ENCODE assay signal across 9 mouse cellular contexts in genomic region chr11:5912635-5913034, GRCm38 (mm10). TPM values are rescaled to one million over a fixed set of nuclear protein-coding genes. Genes with fewer than 3 reads are reported as not detected.
A peak's percentile ranks its signal among the peaks of the same experiment; 100 is the strongest.
DNase-seq lines count a peak whose midpoint lies in the region; ATAC-seq and TF ChIP-seq lines count a peak whose summit lies in the region.
"Had no signal": no experiment of that assay in that cellular context is flagged by ENCODE, and none has a peak within 500 bp of the region (broad histone marks: within the 10 kb centered on the region; RNA-seq: fewer than 3 reads in every experiment).

No protein-coding gene starts in this region.

- no peaks in the 10 kb centered on the region for H3K36me3 ChIP-seq in E14TG2a.4 (ENCODE audit: insufficient read depth, low read length)
- no peaks in the 10 kb centered on the region for H3K36me3 ChIP-seq in lung, embryonic 14.5 days (ENCODE audit: insufficient read depth)

- peaks cover 8% of the 10 kb centered on the region for H3K4me1 ChIP-seq in E14TG2a.4 (replicated peaks; ENCODE audit: low read depth, low read length)
- no peaks in the 10 kb centered on the region for H3K4me1 ChIP-seq in lung, embryonic 14.5 days (ENCODE audit: insufficient read depth)

- H3K27me3 ChIP-seq in E14TG2a.4 (ENCODE audit: insufficient read depth, low read length) = peaks cover 33% of the 10 kb centered on the region
- no peaks in the 10 kb centered on the region for H3K27me3 ChIP-seq in lung, embryonic 14.5 days (ENCODE audit: insufficient read depth, low read length)

- no peak overlapping the region for H3K4me2 ChIP-seq in lung, embryonic 14.5 days

- WGBS in lung, embryonic 14.5 days = 25% methylated on average over 5 of the region's 5 CpGs

- peak; percentile 69 for TF ChIP-seq CTCF in E14TG2a.4 (conservative IDR thresholded peaks at IDR 0.05; ENCODE audit: low read length)
- peak; percentile 77 for TF ChIP-seq CTCF in lung, embryonic 14.5 days (IDR thresholded peaks at IDR 0.05; ENCODE audit: low read depth)

- no peak overlapping the region for H3K27ac ChIP-seq in lung, embryonic 14.5 days (ENCODE audit: low read depth)

- DNase-seq in adrenal gland, adult (ENCODE audit: inconsistent age in 2 of 2, low spot score in 1 of 2) = peak; percentile 45 to 82
- DNase-seq in adrenal gland, postnatal 4 days (ENCODE audit: low spot score in 2 of 2) = no peak
- DNase-seq in cerebellum, adult 11-12 months = peak; percentile 78
- peak; percentile 61 for DNase-seq in gastrocnemius, postnatal 14 days
- peak; percentile 63 for DNase-seq in kidney, postnatal 14 days
- DNase-seq in lung, embryonic 14.5 days = peak; percentile 82
- DNase-seq in spleen, postnatal 4 days (ENCODE audit: low spot score in 2 of 2) = peak; percentile 49 to 76

- H3K9ac ChIP-seq in lung, embryonic 14.5 days = no peak overlapping the region

- H3K4me3 ChIP-seq in E14TG2a.4 (replicated peaks; ENCODE audit: low read length) = no peak overlapping the region
- no peak overlapping the region for H3K4me3 ChIP-seq in lung, embryonic 14.5 days (ENCODE audit: low read depth, low read length)

- no peaks in the 10 kb centered on the region for H3K9me3 ChIP-seq in E14TG2a.4 (ENCODE audit: low read length)
- H3K9me3 ChIP-seq in lung, embryonic 14.5 days (ENCODE audit: low read depth, low read length) = no peaks in the 10 kb centered on the region

- intact Hi-C loops in gastrocnemius, postnatal 14 days (cut with DNase I; ENCODE audit: low total_unique reads) = no loop called here

- peak; percentile 73 for ATAC-seq in lung, embryonic 14.5 days (ENCODE audit: insufficient read depth)

RNA-seq across cellular contexts. Expression of gene Myl7, which starts 14.1 kb away (rescaled TPM):
- total RNA-seq in adrenal gland, postnatal 4 days (2021) = under 1 TPM; 0.56 to 0.76 TPM
- not detected for total RNA-seq in gastrocnemius, postnatal 14 days (2021)
- polyA plus RNA-seq in lung, embryonic 14.5 days (2014; fragmentation: Nextera tagmentation; extraction: Ambion mirVana) = 21.4 and 344 TPM in 2 replicates
- total RNA-seq: layer of hippocampus, adult 8-10 months had no signal

RNA-seq across cellular contexts. Expression of gene Pold2, which starts 34.5 kb away (rescaled TPM):
- total RNA-seq in adrenal gland, postnatal 4 days (2021) = 10 to 100 TPM; 61.2 to 78.6 TPM
- total RNA-seq in gastrocnemius, postnatal 14 days (2021) = 10 to 100 TPM; 36.4 to 38.7 TPM
- polyA plus RNA-seq in lung, embryonic 14.5 days (2014; fragmentation: Nextera tagmentation; extraction: Ambion mirVana) = 148 and 156 TPM in 2 replicates

RNA-seq across cellular contexts. Expression of gene Gck, which starts 37.2 kb away (rescaled TPM):
- 1 to 10 TPM; 5.1 to 6.3 TPM for total RNA-seq in adrenal gland, postnatal 4 days (2021)
- total RNA-seq in gastrocnemius, postnatal 14 days (2021) = 1 to 10 TPM in 1 of 2 experiments, under 1 TPM in 1; 0.29 to 1.3 TPM
- polyA plus RNA-seq in lung, embryonic 14.5 days (2014; fragmentation: Nextera tagmentation; extraction: Ambion mirVana) = 0.84 and 1.9 TPM in 2 replicates

RNA-seq across cellular contexts. Expression of gene Ykt6, which starts 42.9 kb away (rescaled TPM):
- total RNA-seq in adrenal gland, postnatal 4 days (2021) = 10 to 100 TPM; 97.9 to 98.2 TPM
- total RNA-seq in gastrocnemius, postnatal 14 days (2021) = 10 to 100 TPM; 36.2 to 38.8 TPM
- 25.0 and 26.1 TPM in 2 replicates for polyA plus RNA-seq in lung, embryonic 14.5 days (2014; fragmentation: Nextera tagmentation; extraction: Ambion mirVana)

RNA-seq across cellular contexts. Expression of gene Aebp1, which starts 50.9 kb away (rescaled TPM):
- 100 to 1,000 TPM; 293 to 325 TPM for total RNA-seq in adrenal gland, postnatal 4 days (2021)
- 10 to 100 TPM; 30.0 to 33.4 TPM for total RNA-seq in gastrocnemius, postnatal 14 days (2021)
- 30.8 and 32.5 TPM in 2 replicates for polyA plus RNA-seq in lung, embryonic 14.5 days (2014; fragmentation: Nextera tagmentation; extraction: Ambion mirVana)

Comparison
In these comparisons a context has a peak if more than half of its experiments do, and no peak if none do; other contexts are left out.
1. DNase-seq: peak in adrenal gland, adult (2 of 2), cerebellum, adult 11-12 months (single experiment), gastrocnemius, postnatal 14 days (single experiment), kidney, postnatal 14 days (single experiment), lung, embryonic 14.5 days (single experiment) and spleen, postnatal 4 days (2 of 2); none in adrenal gland, postnatal 4 days (0 of 2).